Mouse (Mus musculus) heart, embryonic 13.5 days (tissue): ENCODE data around the gene Csrnp2. TPM values are rescaled to one million over a fixed set of nuclear protein-coding genes. Genes with fewer than 3 reads are reported as not detected.

Source experiments
- ATAC-seq: fragments of 200-750 bp; cut with Nextera tagmentation; 2 replicates; pipeline ENCODE4 v1.8.0; 2017; ENCODE audit warnings: moderate TSS enrichment; ENCODE audit not compliant: insufficient number of reproducible peaks, low FRiP score, low TSS enrichment; ENCODE audit errors: extremely low read depth
- H3K27ac ChIP-seq: fragments of 300-500 bp; sonication (generic); replicated peaks from 2 replicates; pipeline ENCODE4 v1.5.1; 2015; ENCODE audit warnings: moderate library complexity, mild to moderate bottlenecking, inconsistent platforms
- H3K27me3 ChIP-seq: fragments of 300-500 bp; sonication (generic); replicated peaks from 2 replicates; pipeline ENCODE4 v1.6.1; 2015; ENCODE audit warnings: mild to moderate bottlenecking, inconsistent platforms
- H3K36me3 ChIP-seq: fragments of 300-500 bp; sonication (generic); 2 replicates; pipeline ENCODE4 v1.6.1; 2015; ENCODE audit warnings: mild to moderate bottlenecking, inconsistent platforms
- H3K4me1 ChIP-seq: fragments of 300-500 bp; sonication (generic); 2 replicates; pipeline ENCODE4 v1.6.1; 2015; ENCODE audit warnings: inconsistent platforms
- H3K4me2 ChIP-seq: fragments of 300-500 bp; sonication (generic); 2 replicates; pipeline ENCODE4 v1.6.1; 2015; ENCODE audit warnings: inconsistent platforms, mild to moderate bottlenecking, moderate library complexity
- H3K4me3 ChIP-seq: fragments of 300-500 bp; sonication (generic); 2 replicates; pipeline ENCODE4 v1.5.1; 2015; ENCODE audit warnings: moderate library complexity, mild to moderate bottlenecking, inconsistent platforms
- H3K9ac ChIP-seq: fragments of 300-500 bp; sonication (generic); 2 replicates; pipeline ENCODE4 v1.6.1; 2015; ENCODE audit warnings: inconsistent platforms, mild to moderate bottlenecking, moderate library complexity
- H3K9me3 ChIP-seq: fragments of 300-500 bp; sonication (generic); 2 replicates; pipeline ENCODE4 v1.6.1; 2016; ENCODE audit warnings: inconsistent platforms
- WGBS: fragments of 180-500 bp; shearing (Covaris S2); methylation state at CpG from one replicate; pipeline ENCODE4 v1.1.7; 2015; ENCODE audit warnings: mixed read lengths; 5-methylcytosine and 5-hydroxymethylcytosine counted together
- polyA plus RNA-seq: library from polyadenylated mRNA; unstranded; fragments of >200 nt; fragmentation: Nextera tagmentation; extraction: Ambion mirVana; gene quantifications from 2 replicates; pipeline ENCODE4 v1.2.1, GENCODE M21; 2015

Csrnp2 gene
- polyA plus RNA-seq, 1 experiment from 2014 or later: 8.7 TPM

DNA sequence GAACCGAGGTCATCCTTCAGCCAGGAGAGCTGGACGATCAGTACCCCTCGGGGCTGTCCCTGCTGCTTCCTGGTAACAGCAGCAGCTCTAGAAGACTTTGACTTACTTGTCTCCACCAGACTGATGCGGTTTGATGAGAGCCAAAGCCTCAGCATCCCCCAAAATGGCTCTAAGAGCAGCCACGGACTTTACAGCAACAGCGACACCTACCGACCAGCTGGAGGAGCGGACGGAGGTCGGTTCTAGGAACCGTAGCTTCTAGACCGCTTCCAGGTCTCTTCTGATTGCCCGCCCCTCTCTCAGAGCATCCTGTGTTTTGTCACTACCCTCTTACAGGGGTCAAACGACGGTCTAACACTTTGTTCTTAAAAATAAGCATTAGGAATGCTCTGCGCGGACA is 37.9 kb downstream of the Csrnp2 start:
- H3K9me3 ChIP-seq: no peaks in the 10 kb centered on the region
- peaks cover 23% of the 10 kb centered on the region for H3K27me3 ChIP-seq
- no peak overlapping the region for H3K4me3 ChIP-seq
- no peak overlapping the region for H3K27ac ChIP-seq
- WGBS: 7% methylated on average over 17 of the region's 17 CpGs
- no peaks in the 10 kb centered on the region for H3K36me3 ChIP-seq
- no peak overlapping the region; the same call in 1 of the 2 replicates for H3K9ac ChIP-seq
- peak overlapping the region; percentile 46 for H3K4me2 ChIP-seq
- peaks cover 12% of the 10 kb centered on the region for H3K4me1 ChIP-seq
- ATAC-seq: no peak

DNA sequence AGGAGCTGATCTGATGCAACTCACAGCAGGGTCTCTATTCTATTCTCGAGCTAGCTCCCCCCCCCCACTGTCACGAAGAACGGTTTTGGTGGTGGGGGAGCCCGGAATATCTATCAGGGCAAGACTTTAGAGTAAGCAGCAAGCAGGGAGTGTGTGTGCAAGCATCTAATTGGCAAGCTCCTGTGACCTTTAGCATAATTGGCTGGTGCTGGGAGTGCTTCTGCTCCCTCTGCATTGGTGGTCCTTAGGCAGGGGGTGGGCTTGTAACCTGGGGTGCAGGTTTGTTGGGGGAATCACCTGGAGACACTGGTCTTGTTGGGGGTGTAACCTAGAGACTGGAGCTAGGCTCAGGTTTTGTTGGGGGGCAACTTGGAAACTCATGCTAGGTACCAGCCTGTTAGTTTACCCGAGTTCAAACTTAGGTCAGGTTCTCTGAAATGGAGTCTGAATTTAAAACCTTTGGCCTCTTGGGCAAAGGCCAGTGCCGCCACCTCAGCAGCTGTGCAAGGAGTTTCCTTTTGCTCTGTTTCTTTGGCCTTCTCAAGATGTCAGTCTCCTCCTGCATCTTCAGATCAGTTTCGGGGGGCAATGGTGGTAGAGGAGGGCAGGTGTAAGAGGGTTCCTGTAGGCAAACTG is 38.8 kb downstream of the Csrnp2 start:
- no peak for ATAC-seq
- Histone ChIP-seq H3K4me3 (no peak overlapping the region), H3K9me3 (no peaks in the 10 kb centered on the region), H3K36me3 (no peaks in the 10 kb centered on the region), H3K27ac (no peak overlapping the region), H3K4me1 (peaks cover 10% of the 10 kb centered on the region), H3K4me2 (no peak overlapping the region), H3K9ac (no peak overlapping the region), H3K27me3 (peaks cover 23% of the 10 kb centered on the region)
- WGBS: 68% methylated on average over 7 of the region's 7 CpGs

DNA sequence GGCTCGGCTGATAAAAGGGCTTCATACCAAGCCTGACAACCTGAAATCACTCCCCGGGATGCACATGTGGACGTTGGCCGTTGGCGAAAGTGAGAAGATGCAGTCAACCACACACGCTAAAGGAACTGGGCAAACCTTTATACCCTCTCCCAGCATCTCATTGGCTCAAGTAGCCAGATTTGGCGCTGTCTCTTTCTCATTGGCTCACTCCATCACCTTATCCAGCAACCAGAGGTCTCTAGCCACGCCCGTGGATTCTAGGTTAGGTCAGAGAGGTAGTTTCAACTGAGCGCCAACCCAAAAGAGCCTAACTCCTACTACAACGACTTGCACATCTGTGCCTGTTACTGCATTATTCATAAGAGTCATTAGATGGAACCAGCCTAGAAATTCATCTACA is 42.8 kb downstream of the Csrnp2 start:
- 70% methylated on average over 11 of the region's 11 CpGs for WGBS
- no peak overlapping the region for H3K4me3 ChIP-seq
- H3K9me3 ChIP-seq: no peaks in the 10 kb centered on the region
- H3K36me3 ChIP-seq: no peaks in the 10 kb centered on the region
- H3K27me3 ChIP-seq: 0 out of 2 replicates have a peak, but pooled peaks cover 6% of the 10 kb centered on the region
- no peak overlapping the region for H3K27ac ChIP-seq
- H3K9ac ChIP-seq: no peak overlapping the region
- no peak for ATAC-seq
- H3K4me2 ChIP-seq: no peak overlapping the region
- 0 out of 2 replicates have a peak, but pooled peaks cover 5% of the 10 kb centered on the region for H3K4me1 ChIP-seq

DNA sequence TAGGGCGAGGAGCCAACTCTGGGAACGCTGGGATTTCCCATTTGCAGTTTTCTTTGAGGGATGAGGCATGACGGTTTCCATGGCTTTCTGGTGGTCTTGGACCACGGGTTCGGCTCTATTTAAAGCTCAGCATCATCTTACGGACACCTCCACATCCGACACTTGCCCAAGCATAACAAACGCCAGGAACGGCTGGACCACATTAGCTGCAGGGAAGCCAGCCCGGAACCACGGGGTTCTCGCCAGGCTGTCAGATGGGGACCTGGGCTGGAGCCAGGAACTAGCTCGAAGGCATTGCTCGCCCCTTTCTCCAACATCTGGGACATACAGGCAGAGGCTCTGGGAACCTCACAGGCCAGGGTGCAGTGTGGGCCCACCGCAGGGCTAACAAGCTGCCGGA is 44.0 kb downstream of the Csrnp2 start:
- Histone ChIP-seq H3K27ac (no peak overlapping the region), H3K27me3 (0 out of 2 replicates have a peak, but pooled peaks cover under 1% of the 10 kb centered on the region), H3K4me2 (no peak overlapping the region), H3K36me3 (no peaks in the 10 kb centered on the region), H3K9ac (0 out of 2 replicates have a peak overlapping the region, but pooled peaks have one; percentile 44), H3K4me1 (0 out of 2 replicates have a peak, but pooled peaks cover 5% of the 10 kb centered on the region), H3K4me3 (no peak overlapping the region), H3K9me3 (no peaks in the 10 kb centered on the region)
- 60% methylated on average over 16 of the region's 16 CpGs for WGBS
- ATAC-seq: no peak

DNA sequence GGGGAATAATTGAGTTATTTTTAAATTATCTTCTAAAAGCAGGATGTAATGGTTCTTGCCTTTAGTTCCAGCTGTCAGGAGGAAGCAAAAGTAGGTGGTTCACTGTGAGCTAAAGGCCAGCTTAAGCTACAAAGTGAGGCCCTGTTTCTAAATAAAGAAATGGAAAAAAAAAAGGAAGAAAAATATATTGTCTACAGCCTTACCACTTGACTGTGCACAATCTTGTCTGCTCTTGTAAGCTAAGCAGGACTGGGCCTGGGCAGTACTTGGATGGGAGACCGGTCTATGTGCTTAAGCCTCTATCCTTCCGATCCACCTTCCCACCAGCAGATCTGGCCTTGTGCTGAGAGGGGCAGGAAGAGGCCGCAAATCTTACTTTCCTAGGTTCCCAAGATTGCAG is 45.8 kb downstream of the Csrnp2 start:
- H3K4me1 ChIP-seq: peaks cover 5% of the 10 kb centered on the region; the same call in 1 of the 2 replicates
- no peak for ATAC-seq
- no peak overlapping the region for H3K4me2 ChIP-seq
- no peak overlapping the region for H3K27ac ChIP-seq
- H3K27me3 ChIP-seq: no peaks in the 10 kb centered on the region
- no peak overlapping the region for H3K4me3 ChIP-seq
- H3K9me3 ChIP-seq: no peaks in the 10 kb centered on the region
- no peak overlapping the region for H3K9ac ChIP-seq
- no peaks in the 10 kb centered on the region for H3K36me3 ChIP-seq
- 78% methylated on average over 3 of the region's 3 CpGs for WGBS

DNA sequence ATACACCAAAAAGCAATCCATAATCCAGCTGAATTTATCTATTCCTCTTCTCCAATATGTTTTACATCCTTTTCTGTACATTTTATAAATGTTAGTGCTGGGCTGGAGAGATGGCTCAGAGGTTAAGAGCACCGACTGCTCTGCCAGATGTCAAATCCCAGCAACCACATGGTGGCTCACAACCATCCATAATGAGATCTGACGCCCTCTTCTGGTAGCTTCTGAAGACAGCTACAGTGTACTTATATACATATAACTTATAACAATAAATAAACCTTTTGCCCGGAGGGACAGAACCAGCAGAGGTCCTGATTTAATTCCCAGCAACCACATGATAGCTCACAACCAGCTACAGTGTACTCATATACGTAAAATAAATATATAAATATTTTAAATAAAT is 46.7 kb downstream of the Csrnp2 start:
- H3K27ac ChIP-seq: no peak overlapping the region
- peaks cover 12% of the 10 kb centered on the region for H3K4me1 ChIP-seq
- H3K4me3 ChIP-seq: no peak overlapping the region
- no peak overlapping the region for H3K9ac ChIP-seq
- H3K27me3 ChIP-seq: no peaks in the 10 kb centered on the region
- ATAC-seq: no peak
- 82% methylated on average over 4 of the region's 4 CpGs for WGBS
- H3K4me2 ChIP-seq: no peak overlapping the region
- no peaks in the 10 kb centered on the region for H3K9me3 ChIP-seq
- H3K36me3 ChIP-seq: no peaks in the 10 kb centered on the region

DNA sequence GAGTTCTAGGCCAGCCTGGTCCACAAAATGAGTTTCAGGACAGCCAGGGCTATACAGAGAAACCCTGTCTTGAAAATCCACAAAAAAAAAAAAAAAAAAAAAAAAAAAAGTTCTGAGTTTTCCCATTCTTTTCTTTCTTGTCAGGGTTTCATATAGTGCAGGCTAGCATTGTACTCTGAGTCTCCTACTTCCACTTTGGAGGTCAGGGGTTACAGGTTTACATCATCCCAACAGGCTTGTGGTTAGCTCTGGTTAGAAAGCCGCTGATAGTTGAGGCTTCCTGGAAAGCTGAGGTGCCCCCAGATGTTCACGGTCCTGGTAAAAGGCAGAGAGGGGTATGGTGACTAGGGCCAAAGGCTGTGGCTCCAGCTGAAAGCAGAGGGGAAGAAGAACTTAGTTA is 48.4 kb downstream of the Csrnp2 start:
- 74% methylated on average over 2 of the region's 2 CpGs for WGBS
- no peaks in the 10 kb centered on the region for H3K9me3 ChIP-seq
- no peaks in the 10 kb centered on the region for H3K36me3 ChIP-seq
- no peak overlapping the region for H3K4me3 ChIP-seq
- H3K9ac ChIP-seq: no peak overlapping the region
- no peak overlapping the region for H3K4me2 ChIP-seq
- H3K27me3 ChIP-seq: no peaks in the 10 kb centered on the region
- H3K4me1 ChIP-seq: peaks cover 17% of the 10 kb centered on the region
- no peak overlapping the region for H3K27ac ChIP-seq
- no peak for ATAC-seq

DNA sequence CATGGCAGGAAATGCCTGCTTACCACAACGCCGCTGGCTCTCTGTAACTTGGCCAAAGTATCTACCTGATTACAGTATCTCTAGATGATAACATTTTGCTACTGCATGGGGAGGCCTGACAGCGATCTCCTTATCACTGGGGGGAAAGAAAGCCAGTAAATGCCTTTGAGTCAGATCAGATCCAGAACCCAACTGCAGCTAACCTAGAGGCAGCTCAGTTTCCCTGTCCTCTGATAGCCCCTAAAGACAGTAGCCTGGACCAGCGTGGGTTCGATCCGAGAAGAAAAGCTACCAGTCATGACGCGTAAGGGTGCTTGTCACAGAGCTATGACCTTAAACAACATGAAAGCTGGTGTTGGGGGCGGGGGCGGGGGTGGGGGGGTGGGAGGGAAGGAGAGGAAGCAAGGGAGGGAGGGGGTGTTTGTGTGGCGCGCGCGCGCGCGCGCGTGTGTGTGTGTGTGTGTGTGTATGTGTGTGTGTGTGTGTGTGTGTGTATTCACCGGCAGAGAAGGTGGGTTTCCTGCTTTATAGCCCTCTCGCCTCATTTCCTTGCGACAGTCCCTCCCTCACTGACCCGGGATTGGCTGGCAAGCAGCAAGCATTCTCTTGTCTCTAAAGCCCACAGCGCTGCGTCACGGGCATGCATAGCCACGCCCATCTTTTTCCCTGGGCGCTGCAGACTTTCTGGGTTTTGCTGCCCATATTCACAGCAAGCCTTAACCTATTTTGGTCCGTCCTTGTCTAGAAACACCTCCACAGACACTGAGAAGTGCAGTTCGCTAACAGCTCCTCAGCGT is 52.0 kb downstream of the Csrnp2 start:
- 1% methylated on average over 20 of the region's 31 CpGs for WGBS
- Histone ChIP-seq H3K36me3 (no peaks in the 10 kb centered on the region), H3K27me3 (no peaks in the 10 kb centered on the region), H3K9me3 (no peaks in the 10 kb centered on the region), H3K4me1 (peaks cover 13% of the 10 kb centered on the region), H3K9ac (peak overlapping the region; percentile 85), H3K27ac (peak overlapping the region; percentile 91), H3K4me2 (peak overlapping the region; percentile 85), H3K4me3 (peak overlapping the region; percentile 55)
- ATAC-seq: peak; percentile 93

DNA sequence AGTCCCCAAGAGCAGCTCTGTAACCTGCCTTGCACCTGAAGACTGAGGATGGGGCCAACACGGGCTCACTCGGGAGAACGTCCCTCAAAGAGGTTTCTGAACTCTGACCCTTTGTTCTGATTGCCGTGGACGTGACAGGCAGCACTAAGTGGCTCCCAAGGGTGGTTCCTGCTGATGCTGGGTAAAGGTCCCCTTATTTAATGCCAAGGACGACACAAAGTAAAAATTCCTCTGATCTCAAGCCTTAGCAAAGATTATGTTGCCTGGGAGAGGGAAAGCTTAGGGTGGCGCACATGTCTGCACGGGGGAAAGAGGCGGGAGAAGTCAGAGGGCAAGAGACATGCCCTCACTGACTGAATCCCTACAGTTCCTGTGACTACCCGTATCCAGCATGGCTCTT is 58.8 kb downstream of the Csrnp2 start:
- Histone ChIP-seq H3K9ac (no peak overlapping the region), H3K27ac (no peak overlapping the region)
- WGBS: 58% methylated on average over 10 of the region's 10 CpGs

DNA sequence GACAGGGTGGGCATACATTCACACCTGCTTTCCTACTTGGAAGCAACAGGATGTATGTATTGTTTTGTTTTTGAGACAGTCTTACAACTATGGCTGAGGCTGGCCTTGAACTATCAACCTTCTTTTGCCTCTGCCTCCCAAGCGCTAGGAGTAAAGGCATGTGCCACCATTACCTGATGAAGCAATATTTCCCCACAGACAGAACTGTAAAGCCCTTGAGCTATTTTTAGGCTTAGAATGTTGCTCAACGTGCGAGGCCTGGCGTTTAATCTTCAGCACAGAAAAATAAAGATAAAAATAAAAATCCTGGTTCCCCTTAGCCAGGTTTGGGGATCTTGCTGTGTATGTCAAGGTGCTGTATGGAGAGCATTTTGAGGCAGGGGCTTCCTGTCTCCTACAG is 59.2 kb downstream of the Csrnp2 start:
- 0 out of 2 replicates have a peak, but pooled peaks cover 6% of the 10 kb centered on the region for H3K4me1 ChIP-seq
- H3K36me3 ChIP-seq: no peaks in the 10 kb centered on the region
- 29% methylated on average over 4 of the region's 4 CpGs for WGBS
- H3K27ac ChIP-seq: no peak overlapping the region
- H3K4me2 ChIP-seq: no peak overlapping the region
- no peaks in the 10 kb centered on the region for H3K9me3 ChIP-seq
- no peak for ATAC-seq
- H3K9ac ChIP-seq: no peak overlapping the region
- H3K4me3 ChIP-seq: no peak overlapping the region
- no peaks in the 10 kb centered on the region for H3K27me3 ChIP-seq

More for the DNA sequence above, 58.8 kb downstream of the Csrnp2 start:
- Histone ChIP-seq H3K27me3 (no peaks in the 10 kb centered on the region), H3K4me3 (no peak overlapping the region), H3K9me3 (no peaks in the 10 kb centered on the region), H3K4me1 (0 out of 2 replicates have a peak, but pooled peaks cover 6% of the 10 kb centered on the region), H3K4me2 (no peak overlapping the region), H3K36me3 (no peaks in the 10 kb centered on the region)
- ATAC-seq: no peak

DNA sequence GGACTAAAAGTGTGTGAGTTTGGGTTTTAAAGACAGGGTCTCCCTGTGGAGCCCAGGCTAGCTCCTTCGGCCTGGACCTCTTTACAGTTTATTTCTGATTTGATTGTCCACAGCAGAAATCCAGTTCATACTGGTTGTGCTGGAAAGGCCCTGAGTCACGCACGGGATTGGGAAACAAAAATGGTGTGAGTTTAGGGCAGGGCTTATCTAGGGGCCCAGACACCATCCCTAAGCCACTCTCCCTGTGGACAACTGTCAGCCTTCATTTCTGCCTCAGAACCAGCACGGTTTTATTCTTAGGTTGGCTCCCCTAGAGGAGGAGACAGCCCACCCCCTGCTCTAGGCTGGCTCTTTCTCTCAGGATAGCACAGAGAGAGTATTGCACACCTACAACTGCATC is 62.1 kb downstream of the Csrnp2 start:
- Histone ChIP-seq H3K4me1 (peaks cover 10% of the 10 kb centered on the region), H3K27me3 (no peaks in the 10 kb centered on the region), H3K9me3 (no peaks in the 10 kb centered on the region), H3K36me3 (no peaks in the 10 kb centered on the region), H3K4me2 (no peak overlapping the region), H3K4me3 (no peak overlapping the region), H3K9ac (no peak overlapping the region), H3K27ac (no peak overlapping the region)
- ATAC-seq: no peak
- WGBS: 53% methylated on average over 4 of the region's 4 CpGs
